Mouse (Mus musculus): Measurements from ENCODE around the gene Cox14. TPM values are rescaled to one million over a fixed set of nuclear protein-coding genes. Genes with fewer than 3 reads are reported as not detected.

The Cox14 gene
- polyA plus RNA-seq, 1 experiment = 269 TPM

DNA sequence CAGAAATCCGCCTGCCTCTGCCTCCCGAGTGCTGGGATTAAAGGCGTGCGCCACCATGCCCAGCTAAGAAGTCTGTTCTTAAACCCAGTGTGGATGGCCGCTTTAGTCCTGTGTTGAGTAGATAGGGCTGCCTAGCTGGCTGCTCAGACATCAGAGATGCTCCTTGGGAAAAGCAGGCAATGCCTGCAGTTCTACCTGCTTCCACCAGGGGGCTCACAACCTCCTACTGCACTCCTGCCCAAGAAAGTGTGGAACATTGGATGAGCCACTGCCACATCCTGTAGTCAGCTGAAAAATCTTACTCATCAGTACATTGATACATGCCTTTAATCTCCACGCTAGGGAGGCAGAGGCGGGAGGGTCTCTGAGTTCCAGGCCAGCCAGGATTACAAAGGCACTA lies 10.6 kb upstream of the Cox14 start:
- WGBS = 52% methylated on average over 7 of the region's 7 CpGs
- no peaks in the 10 kb centered on the region; the same call in 1 of the 2 replicates for H3K36me3 ChIP-seq (ENCODE audit: control insufficient read depth, insufficient read depth, low read length)

DNA sequence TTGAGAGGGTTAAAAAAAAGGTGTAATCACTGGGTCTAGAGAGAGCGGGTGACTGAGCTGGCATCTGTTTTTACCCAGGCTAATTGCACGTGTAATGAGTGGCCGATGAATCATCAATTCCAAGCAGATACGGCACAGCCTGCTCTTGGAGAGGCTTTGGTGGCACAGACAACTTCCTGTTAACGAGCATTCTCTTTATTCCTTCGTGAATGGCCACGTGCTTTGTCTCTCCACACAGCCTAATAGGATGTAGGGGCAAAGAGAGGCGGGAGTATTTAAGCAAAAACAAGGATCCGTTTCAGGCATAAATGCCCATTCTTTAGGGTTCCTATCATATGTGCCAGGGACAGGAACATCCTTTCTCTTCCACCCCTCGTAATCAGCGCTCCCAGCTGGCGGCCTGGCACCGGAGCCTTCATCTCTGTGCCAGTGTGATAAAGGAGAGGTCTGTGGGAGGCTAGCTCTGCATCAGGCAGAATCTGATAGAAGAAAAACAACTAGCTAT lies 10.0 kb upstream of the Cox14 start:
- Histone ChIP-seq H3K4me1 (ENCODE audit: control insufficient read depth, insufficient read depth, low read length) (peaks cover 22% of the 10 kb centered on the region), H3K27ac (ENCODE audit: insufficient read depth, low read depth, low read length) (peak overlapping the region; percentile 15; the same call in 1 of the 2 replicates), H3K4me3 (ENCODE audit: insufficient read depth, low read depth, low read length) (no peak overlapping the region), H3K27me3 (replicated peaks; ENCODE audit: control insufficient read depth, insufficient read depth, low read length) (no peaks in the 10 kb centered on the region), H3K36me3 (ENCODE audit: control insufficient read depth, insufficient read depth, low read length) (no peaks in the 10 kb centered on the region; the same call in 1 of the 2 replicates)
- no peak for TF ChIP-seq CTCF (conservative IDR thresholded peaks at IDR 0.05; ENCODE audit: insufficient read depth, insufficient read length, low read depth, low read length)
- no peak for DNase-seq
- WGBS = 55% methylated on average over 13 of the region's 13 CpGs

More for the DNA sequence above, 10.6 kb upstream of the Cox14 start:
- H3K27ac ChIP-seq (ENCODE audit: insufficient read depth, low read depth, low read length) = no peak overlapping the region
- H3K27me3 ChIP-seq (replicated peaks; ENCODE audit: control insufficient read depth, insufficient read depth, low read length) = no peaks in the 10 kb centered on the region
- TF ChIP-seq CTCF (conservative IDR thresholded peaks at IDR 0.05; ENCODE audit: insufficient read depth, insufficient read length, low read depth, low read length) (peak; percentile 97), POLR2A (IDR thresholded peaks at IDR 0.05; ENCODE audit: low read depth, low read length) (no peak)
- no peak overlapping the region for H3K4me3 ChIP-seq (ENCODE audit: insufficient read depth, low read depth, low read length)
- peak; percentile 89 for DNase-seq
- H3K4me1 ChIP-seq (ENCODE audit: control insufficient read depth, insufficient read depth, low read length) = peaks cover 22% of the 10 kb centered on the region

DNA sequence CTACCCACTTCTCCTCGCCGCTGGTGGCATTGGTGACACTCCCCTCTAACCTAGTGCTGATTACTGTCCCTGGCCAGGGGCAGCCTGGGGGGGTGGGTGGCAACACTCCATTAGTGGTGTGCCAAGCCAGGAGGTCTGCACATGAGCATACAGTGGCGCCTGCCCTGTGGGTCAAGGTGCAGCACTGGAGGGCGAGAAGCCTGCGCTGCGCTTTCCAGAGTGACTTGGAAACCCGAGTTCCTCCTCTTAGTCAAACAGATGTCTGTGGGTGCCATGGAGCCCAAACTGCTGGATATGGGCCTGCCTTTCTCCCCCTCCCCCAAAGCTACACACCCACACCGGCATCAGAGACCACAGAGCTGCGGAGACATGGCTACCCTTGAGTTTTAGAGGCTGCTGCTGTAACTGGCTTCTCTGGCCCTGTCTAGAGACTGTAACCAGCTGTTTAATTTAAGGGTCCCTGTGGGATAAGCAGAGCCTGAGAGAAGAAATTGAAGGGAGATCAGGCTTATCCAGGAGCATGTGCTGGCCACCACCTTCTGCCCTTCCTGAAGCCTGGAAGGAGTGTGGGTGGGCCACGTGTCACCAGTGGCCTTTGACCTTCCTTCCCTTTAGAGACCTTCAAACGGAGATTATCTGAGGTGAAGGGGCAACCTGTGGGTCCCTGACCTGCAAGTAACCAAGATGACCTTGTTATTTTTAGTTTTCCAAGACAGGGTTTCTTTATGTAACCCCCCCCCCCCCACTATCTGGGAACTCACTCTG lies 9.3 kb upstream of the Cox14 start:
- Histone ChIP-seq H3K4me1 (ENCODE audit: control insufficient read depth, insufficient read depth, low read length) (peaks cover 22% of the 10 kb centered on the region), H3K36me3 (ENCODE audit: control insufficient read depth, insufficient read depth, low read length) (no peaks in the 10 kb centered on the region; the same call in 1 of the 2 replicates), H3K27ac (ENCODE audit: insufficient read depth, low read depth, low read length) (peak overlapping the region; percentile 73), H3K27me3 (replicated peaks; ENCODE audit: control insufficient read depth, insufficient read depth, low read length) (no peaks in the 10 kb centered on the region), H3K4me3 (ENCODE audit: insufficient read depth, low read depth, low read length) (no peak overlapping the region)
- TF ChIP-seq POLR2A (IDR thresholded peaks at IDR 0.05; ENCODE audit: low read depth, low read length) (no peak), CTCF (conservative IDR thresholded peaks at IDR 0.05; ENCODE audit: insufficient read depth, insufficient read length, low read depth, low read length) (no peak)
- 51% methylated on average over 11 of the region's 11 CpGs for WGBS
- DNase-seq = peak; percentile 83

DNA sequence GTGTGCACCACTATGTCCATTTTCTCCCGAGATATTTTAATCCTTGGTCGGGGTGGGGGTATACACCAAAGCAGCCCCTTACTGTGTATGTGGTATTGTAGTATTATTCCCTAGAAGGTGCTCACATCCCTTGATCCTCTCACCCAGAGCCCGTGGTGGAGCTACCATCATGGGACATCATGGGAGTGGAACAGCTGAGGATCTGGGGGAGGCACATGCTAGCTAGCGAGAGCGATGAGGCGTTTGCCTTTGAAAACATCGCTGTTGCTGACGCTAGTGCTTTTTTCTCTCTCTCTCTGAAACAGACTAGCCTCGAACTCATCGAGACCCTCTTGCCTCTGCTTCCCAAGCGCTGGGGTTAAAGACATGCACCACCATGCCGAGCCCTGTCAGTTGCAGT lies 8.6 kb upstream of the Cox14 start:
- no peak for TF ChIP-seq POLR2A (IDR thresholded peaks at IDR 0.05; ENCODE audit: low read depth, low read length)
- TF ChIP-seq CTCF (conservative IDR thresholded peaks at IDR 0.05; ENCODE audit: insufficient read depth, insufficient read length, low read depth, low read length) = no peak
- Histone ChIP-seq H3K27me3 (replicated peaks; ENCODE audit: control insufficient read depth, insufficient read depth, low read length) (no peaks in the 10 kb centered on the region), H3K27ac (ENCODE audit: insufficient read depth, low read depth, low read length) (peak overlapping the region; percentile 73), H3K4me1 (ENCODE audit: control insufficient read depth, insufficient read depth, low read length) (peaks cover 22% of the 10 kb centered on the region), H3K4me3 (ENCODE audit: insufficient read depth, low read depth, low read length) (no peak overlapping the region), H3K36me3 (ENCODE audit: control insufficient read depth, insufficient read depth, low read length) (no peaks in the 10 kb centered on the region; the same call in 1 of the 2 replicates)
- no peak for DNase-seq
- WGBS = 59% methylated on average over 12 of the region's 12 CpGs

DNA sequence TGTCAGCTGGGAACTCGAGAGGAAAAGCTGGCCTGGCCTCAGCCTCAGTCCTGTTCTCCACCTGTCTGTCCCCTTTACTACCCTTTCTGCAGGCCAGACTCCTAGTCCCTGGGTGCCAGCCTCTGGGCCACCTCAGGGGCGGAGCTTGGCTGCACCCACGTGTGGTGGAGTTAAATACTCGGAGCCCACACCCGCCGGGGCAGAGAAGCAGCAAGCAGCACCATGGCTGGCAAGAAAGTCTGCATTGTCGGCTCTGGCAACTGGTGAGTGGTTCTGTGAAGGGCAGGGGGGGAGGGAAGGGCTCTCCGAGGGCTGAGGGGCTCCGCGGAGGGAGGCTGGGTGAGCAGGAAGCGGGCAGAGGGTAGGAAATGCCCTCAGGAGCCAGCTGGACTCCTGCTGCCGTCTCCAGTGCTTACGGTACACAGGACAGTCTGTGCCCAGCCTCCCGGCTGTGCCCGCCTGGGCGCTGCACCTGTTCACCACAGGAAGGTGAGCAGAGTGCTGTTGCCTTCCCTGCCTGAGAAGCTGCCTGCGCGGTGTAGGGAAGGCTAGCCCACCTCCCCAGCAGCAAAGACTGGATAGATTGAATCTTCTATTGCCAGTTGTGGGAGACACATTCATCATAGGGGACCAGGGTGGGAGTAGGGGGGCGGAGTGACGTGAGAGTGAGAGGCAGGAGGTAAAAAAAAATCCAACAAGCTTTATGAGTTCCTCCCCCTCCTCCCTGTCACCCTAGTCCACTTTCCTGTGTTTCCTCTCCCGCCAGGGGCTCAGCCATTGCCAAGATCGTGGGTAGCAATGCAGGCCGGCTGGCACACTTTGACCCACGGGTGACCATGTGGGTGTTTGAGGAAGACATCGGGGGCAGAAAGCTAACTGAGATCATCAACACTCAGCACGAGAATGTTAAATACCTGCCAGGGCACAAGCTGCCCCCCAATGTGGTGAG lies 7.8 kb upstream of the Cox14 start, which contains the start of gene Gpd1:
TSS of gene Gpd1 (plus strand) at position 130 of the 949 bp plus-strand sequence.
- H3K4me3 ChIP-seq (ENCODE audit: insufficient read depth, low read depth, low read length) = peak within 1 kb of the TSS; percentile 82
- peak within 1 kb of the TSS; percentile 96 for H3K27ac ChIP-seq (ENCODE audit: insufficient read depth, low read depth, low read length)
- no peak for TF ChIP-seq CTCF (conservative IDR thresholded peaks at IDR 0.05; ENCODE audit: insufficient read depth, insufficient read length, low read depth, low read length)
- peak; percentile 83 for TF ChIP-seq POLR2A (IDR thresholded peaks at IDR 0.05; ENCODE audit: low read depth, low read length)
- WGBS = 20% methylated on average over 26 of the region's 26 CpGs
- no peaks in the 10 kb centered on the region for H3K36me3 ChIP-seq (ENCODE audit: control insufficient read depth, insufficient read depth, low read length)
- H3K27me3 ChIP-seq (replicated peaks; ENCODE audit: control insufficient read depth, insufficient read depth, low read length) = no peaks in the 10 kb centered on the region
- DNase-seq = peak; percentile 90
- peaks cover 26% of the 10 kb centered on the region for H3K4me1 ChIP-seq (ENCODE audit: control insufficient read depth, insufficient read depth, low read length)

DNA sequence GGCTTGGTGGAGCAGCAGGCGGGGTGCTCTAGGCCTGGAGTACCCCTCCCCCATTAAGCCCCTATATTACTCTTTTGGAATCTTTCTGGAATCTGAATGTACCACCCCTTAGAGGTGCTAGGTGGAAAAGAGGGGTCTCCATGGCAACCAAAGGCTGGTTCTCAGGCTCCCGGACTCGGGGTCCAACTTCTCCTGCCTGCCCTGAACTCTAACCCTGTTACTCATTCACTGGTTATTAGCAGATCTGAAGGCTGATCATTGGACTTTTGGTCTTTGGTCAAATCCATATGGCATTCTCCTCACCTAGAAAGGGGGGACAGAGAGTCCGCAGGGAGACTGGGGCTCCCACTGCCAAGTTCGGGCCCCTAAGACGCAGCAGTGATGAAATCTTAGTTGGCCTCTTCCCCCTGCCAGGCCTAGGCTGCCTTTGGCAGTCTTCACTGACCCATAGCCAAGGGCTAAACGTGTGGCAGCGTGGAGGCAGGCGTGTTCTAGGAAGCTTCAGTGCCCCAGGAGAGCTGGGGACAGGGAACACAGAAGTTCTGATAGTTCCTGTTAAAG lies 6.9 kb upstream of the Cox14 start:
- H3K4me3 ChIP-seq (ENCODE audit: insufficient read depth, low read depth, low read length) = peak overlapping the region; percentile 82
- H3K27ac ChIP-seq (ENCODE audit: insufficient read depth, low read depth, low read length) = peak overlapping the region; percentile 96
- peaks cover 33% of the 10 kb centered on the region for H3K4me1 ChIP-seq (ENCODE audit: control insufficient read depth, insufficient read depth, low read length)
- peak; percentile 88 for DNase-seq
- H3K36me3 ChIP-seq (ENCODE audit: control insufficient read depth, insufficient read depth, low read length) = no peaks in the 10 kb centered on the region
- H3K27me3 ChIP-seq (replicated peaks; ENCODE audit: control insufficient read depth, insufficient read depth, low read length) = no peaks in the 10 kb centered on the region
- WGBS = 56% methylated on average over 9 of the region's 9 CpGs
- TF ChIP-seq POLR2A (IDR thresholded peaks at IDR 0.05; ENCODE audit: low read depth, low read length) = no peak
- TF ChIP-seq CTCF (conservative IDR thresholded peaks at IDR 0.05; ENCODE audit: insufficient read depth, insufficient read length, low read depth, low read length) = no peak
